Mouse (Mus musculus) neural tube, embryonic 10.5 days (tissue): ENCODE results near the gene Utp14a.
"Not testable (repeated sequence)": the region's sequence is repeated elsewhere in the genome, so short reads cannot be mapped to it uniquely, and the experiment has no call there.

Experiments used
- DNase-seq: peaks from one replicate; pipeline ENCODE4 v3.0.0-alpha.2; 2017; ENCODE audit warnings: low spot score; ENCODE audit errors: extremely low spot score

Gene Utp14a

GRCm38 (mm10) chrX:48256468-48257007 lies at the start of gene Utp14a:
Gene Utp14a, plus strand, starts transcription at chrX:48256862.
- DNase-seq = peak; percentile 86

DNA sequence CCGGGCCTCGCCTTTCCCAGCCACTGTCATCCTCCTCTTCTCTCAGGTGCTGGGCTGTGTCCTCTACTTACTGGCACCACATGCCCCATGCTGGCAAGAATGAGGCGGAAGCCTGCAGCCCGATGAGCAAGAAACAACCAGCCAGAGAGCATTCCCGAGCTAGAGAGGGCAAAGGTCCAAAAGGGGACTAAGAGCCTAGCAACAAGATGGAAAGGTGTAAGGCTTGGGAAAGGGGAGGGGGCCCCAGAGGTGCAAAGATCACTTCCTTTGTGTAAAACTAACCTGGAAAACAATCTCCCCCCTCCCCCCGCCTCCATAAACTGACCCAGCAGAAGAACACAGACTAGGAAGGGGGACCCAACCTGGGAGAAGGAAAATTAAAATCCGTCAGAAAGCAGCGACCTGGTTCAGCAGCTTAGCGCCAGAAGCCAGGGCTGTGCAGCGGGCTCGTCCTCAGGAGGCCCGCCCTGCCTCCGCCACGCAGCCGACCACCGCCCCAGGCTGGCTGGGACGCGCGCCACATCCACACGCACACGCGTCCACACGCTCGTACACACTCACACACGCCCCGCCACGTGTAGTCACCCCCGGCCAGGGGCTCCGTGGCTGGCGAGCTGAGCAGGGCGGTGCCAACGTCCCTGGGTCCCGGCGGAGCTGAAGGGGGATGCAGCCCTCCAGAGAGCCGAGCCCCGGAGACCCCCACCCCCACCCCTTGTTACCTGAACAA lies 48.7 kb upstream of the Utp14a start:
- no peak for DNase-seq

DNA sequence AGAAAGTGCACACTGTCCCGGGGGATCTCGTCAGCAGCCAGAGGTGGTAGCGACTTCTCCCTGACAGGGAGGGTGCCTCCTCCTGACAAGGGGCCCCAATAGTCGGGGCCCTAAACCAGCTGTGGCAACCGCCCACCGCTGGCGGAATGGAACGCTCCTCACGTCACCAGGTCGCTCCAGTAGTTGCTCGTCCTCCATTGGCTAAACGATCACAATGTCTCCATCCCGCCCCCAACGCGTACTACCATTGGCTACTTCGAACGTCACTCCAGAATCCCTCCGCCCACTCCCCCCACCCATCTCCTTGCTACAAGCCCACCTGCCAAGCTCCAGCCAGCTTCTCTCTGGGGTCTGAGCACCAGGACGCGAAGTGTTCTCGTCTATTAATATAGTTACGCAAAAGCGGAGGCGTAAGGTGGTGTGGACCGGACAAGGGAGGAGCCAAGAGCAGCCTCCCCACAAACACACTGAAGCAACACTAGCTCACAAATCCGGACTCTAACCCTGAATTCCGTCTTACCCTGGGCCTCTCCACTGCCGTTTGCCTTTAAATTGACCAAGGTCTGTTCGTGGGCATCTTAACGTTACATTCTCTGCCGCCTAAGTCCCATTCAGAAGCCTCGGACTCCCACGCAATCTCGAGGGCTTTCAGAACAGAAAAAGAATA lies 48.0 kb upstream of the Utp14a start, which contains the start of gene Zdhhc9:
Gene Zdhhc9 (minus strand): TSS at position 360 of the 667 bp plus-strand sequence.
- DNase-seq = peak; percentile 81

DNA sequence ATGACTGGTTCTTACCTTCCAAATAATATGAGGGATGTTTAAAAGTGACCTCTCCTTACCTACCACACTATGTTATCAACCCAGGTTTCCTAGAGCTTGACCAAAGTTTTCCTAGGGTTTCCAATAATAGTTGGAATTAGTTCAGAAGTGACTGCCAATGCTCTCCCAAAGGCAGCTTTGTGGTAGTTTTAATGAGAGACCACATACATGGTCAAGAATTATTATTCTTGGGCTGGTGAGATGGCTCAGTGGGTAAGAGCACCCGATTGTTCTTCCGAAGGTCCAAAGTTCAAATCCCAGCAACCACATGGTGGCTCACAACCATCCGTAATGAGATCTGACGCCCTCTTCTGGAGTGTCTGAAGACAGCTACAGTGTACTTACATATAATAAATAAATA lies 46.9 kb upstream of the Utp14a start:
- DNase-seq = not testable (repeated sequence)

GRCm38 (mm10) chrX:48219468-48219867 lies 37.2 kb upstream of the Utp14a start:
- no peak for DNase-seq

- no peak for DNase-seq
Measured at GRCm38 (mm10) chrX:48222706-48223105, 34.0 kb upstream of the Utp14a start.

GRCm38 (mm10) chrX:48226225-48226624 lies 30.4 kb upstream of the Utp14a start:
- no peak for DNase-seq

DNA sequence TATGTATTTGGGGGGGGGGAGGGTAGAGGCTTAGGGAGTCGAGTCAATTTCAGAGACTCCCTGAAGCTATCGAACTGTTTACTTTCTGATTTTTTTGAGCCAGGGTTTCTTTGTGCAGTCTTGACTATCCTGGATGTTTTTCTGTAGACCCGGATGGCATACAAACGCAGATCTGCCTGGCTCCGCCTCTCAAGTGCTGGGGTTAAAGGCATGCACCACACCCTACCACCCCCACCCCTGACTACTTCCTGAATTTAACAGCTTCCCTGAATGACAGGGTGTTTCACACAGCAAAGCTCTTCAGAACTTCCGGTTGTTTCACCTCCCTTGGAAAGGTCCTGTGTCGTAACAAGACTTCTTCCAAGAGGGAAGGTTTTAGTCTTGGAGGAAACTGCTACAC lies 22.2 kb upstream of the Utp14a start:
- DNase-seq = no peak

DNA sequence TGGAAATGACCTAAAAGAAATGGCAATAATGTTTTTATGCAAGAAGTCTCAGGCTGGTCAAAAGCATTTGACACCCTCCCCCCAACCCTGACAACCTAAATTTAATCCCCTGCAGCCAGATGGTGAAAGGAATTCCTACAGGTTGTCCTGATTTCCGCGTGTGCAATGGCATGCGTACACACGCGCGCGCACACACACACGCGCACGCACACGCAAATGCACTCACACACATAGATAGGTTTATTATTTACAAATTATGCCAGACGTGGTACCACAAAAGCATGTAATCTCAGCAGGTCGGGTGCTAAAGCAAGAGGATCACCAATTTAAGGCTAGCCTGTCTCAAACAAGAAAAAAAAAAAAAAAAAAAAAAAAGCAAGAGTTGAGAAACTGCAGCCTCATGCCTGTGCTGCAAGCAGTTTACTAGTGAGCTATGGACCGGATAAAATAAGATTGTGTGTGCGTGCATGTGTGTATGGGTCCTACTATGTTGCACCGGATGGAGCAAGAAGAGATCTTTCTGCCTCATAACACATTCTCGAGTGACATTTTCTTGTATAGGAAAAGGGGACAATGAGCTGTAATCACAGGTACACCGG lies 733 bp upstream of the Utp14a start:
- peak; percentile 25 for DNase-seq

GRCm38 (mm10) chrX:48257011-48257410 lies 349 bp downstream of the Utp14a start:
- no peak for DNase-seq

GRCm38 (mm10) chrX:48271671-48272070 lies 15.0 kb downstream of the Utp14a start:
- DNase-seq = no peak

GRCm38 (mm10) chrX:48274634-48275033 lies 18.0 kb downstream of the Utp14a start:
- DNase-seq = no peak

- DNase-seq = peak; percentile 16
Measured at GRCm38 (mm10) chrX:48278103-48278502, 21.4 kb downstream of the Utp14a start.

DNA sequence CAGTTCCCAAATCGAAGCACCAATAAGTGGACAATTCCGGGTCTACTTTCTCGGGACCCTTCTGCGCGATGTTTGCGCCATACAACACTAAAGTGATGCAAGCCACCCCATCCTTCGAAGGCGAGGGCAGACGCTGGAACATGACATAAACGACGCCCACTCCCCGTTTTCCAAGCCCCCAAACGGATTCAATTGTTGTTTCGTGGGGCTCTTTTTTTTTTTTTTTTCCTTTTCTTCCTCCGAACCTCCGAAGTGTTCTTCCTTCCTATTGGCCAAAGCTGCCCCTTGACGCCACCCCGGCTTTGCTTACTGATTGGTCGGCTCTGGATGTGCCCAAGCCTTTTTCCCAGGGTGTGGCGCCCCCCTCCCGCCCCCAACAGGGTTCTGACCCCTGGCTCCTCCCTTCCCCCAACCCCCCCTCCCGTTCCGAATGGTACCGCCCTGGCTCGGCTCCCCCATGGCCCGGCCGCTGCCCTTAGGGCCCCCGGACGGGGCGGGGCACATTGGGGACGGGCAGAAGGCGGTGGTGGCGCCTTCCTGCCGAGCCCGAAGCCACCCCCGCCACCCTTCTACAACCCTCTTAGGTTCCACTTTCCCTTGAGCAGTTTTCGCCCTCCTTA lies 27.8 kb downstream of the Utp14a start:
- DNase-seq = no peak

GRCm38 (mm10) chrX:48285006-48285650 lies 28.5 kb downstream of the Utp14a start:
- DNase-seq = peak; percentile 80

GRCm38 (mm10) chrX:48285651-48286021 lies 29.0 kb downstream of the Utp14a start:
- DNase-seq = peak; percentile 77

DNA sequence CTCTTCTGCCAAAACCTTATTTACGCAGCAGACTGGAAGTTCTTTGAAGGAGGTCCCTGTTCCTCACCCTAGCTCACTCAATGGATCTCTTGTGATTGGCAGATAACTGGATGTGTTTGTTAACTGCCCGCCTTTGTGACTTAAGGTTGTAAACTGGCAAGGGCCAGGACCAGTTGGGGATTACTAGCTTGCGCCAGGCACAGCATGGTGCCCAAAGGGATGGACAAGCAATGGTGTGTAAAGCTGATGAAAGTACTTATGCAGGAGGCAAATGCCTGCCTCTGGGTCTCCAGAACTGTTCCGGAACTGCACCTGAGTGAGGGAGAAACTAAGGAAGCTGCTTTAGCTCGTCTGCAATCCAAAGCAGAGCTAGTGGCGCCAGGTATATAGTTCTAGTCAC lies 29.8 kb downstream of the Utp14a start:
- DNase-seq = peak; percentile 14

DNA sequence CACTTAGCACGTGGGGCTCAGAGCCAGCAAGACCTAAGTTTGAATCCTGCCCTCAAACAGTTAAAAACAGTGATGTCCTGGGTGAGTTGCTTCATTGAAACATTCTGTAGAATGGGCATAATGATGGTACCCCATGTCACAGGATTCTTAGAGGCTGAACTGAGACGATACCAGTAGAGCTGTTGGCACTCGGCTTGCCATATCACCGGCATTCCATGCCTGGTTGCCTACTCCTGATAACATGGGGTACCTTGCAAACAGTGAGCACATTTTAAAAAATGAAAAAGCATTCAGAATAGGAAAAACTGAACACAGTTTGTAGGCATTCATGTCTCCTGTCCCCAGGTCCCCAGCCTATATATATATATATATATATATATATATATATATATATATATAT lies 31.3 kb downstream of the Utp14a start:
- DNase-seq = no peak

DNA sequence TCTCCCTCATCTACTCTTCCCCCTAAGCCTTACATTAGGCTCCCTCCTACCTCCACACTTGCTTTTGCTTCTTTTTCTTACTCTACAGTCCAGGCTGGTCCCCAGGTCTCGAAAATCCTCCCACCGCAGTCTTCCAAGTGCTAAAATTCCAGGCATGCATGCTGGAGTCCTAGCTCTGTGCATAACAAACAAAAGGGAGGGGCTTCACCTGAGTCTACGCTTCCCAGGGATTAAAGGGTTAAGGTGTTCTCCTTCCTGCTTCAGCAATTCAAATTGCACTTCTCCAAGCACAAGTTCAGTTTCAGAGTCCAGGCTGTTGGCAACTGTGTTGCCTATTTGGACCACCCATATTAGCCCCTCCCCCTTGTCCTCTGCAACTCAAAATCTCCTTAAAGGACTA lies 34.8 kb downstream of the Utp14a start:
- DNase-seq = no peak

DNA sequence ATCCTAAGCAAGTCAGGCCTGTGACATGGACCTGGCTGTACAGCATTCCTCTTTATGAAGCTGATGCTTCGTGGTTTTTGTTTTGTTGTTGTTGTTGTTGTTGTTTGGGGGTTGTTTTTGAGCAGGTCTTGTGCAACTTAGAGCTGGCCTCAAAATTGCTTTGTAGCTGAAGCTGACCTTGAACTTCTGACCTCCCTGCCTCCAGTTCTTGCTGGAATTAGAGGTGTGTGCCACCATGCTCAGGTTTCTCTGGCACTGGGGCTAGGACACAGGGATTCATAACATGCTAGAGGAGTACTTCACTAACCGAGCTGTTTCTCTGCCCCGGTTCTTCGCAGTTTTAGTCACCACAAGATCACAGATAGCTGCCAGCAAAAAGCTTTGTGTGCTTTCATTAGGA lies 48.7 kb downstream of the Utp14a start:
- DNase-seq = no peak
